Mouse (Mus musculus) stomach, postnatal 0 days (tissue): ENCODE measurements at regions not wholly inside any gene's neighbourhood (a gene's known extent, or its start where the extent isn't known, plus 50 kb on each side); places are given as distances from the start of the nearest gene placed in this dataset.

ENCODE experiments used
- ATAC-seq: fragments of 200-750 bp; cut with Nextera tagmentation; 2 replicates; pipeline ENCODE4 v1.8.0; 2017; ENCODE audit not compliant: low FRiP score, low TSS enrichment
- DNase-seq: peaks from one replicate; pipeline ENCODE4 v3.0.0-alpha.2; 2016; ENCODE audit warnings: low spot score
- H3K27ac ChIP-seq: fragments of 300-500 bp; sonication (generic); replicated peaks from 2 replicates; pipeline ENCODE4 v1.5.1; 2014; ENCODE audit warnings: mild to moderate bottlenecking, control low read depth
- H3K27me3 ChIP-seq: fragments of 300-500 bp; sonication (generic); 2 replicates; pipeline ENCODE4 v1.6.1; 2014; ENCODE audit warnings: low read length; ENCODE audit not compliant: control insufficient read depth, insufficient read depth
- H3K36me3 ChIP-seq: fragments of 300-500 bp; sonication (generic); 2 replicates; pipeline ENCODE4 v1.6.1; 2014; ENCODE audit warnings: low read length, mixed read lengths; ENCODE audit not compliant: control insufficient read depth, insufficient read depth
- H3K4me1 ChIP-seq: fragments of 300-500 bp; sonication (generic); replicated peaks from 2 replicates; pipeline ENCODE4 v1.6.1; 2014; ENCODE audit warnings: antibody characterized with exemption; ENCODE audit not compliant: control insufficient read depth, insufficient read depth
- H3K4me2 ChIP-seq: fragments of 300-500 bp; sonication (generic); replicated peaks from 2 replicates; pipeline ENCODE4 v1.6.1; 2014; ENCODE audit warnings: low read depth, mild to moderate bottlenecking, control low read depth, moderate library complexity
- H3K4me3 ChIP-seq: fragments of 300-500 bp; sonication (generic); 2 replicates; pipeline ENCODE4 v1.5.1; 2014; ENCODE audit warnings: low read depth, low read length, control low read depth
- H3K9ac ChIP-seq: fragments of 300-500 bp; sonication (generic); 2 replicates; pipeline ENCODE4 v1.6.1; 2014; ENCODE audit warnings: mild to moderate bottlenecking, low read length, control low read depth, mixed read lengths
- H3K9me3 ChIP-seq: fragments of 300-500 bp; sonication (generic); 2 replicates; pipeline ENCODE4 v1.6.1; 2016; ENCODE audit warnings: low read length; ENCODE audit not compliant: control insufficient read depth
- CTCF ChIP-seq: IDR thresholded peaks from 2 replicates; pipeline ENCODE4 v1.5.1; 2016; ENCODE audit warnings: antibody characterized with exemption, low read depth, mild to moderate bottlenecking, moderate library complexity
- EP300 ChIP-seq: optimal IDR thresholded peaks from 2 replicates; pipeline ENCODE3; 2016; ENCODE audit warnings: antibody characterized with exemption
- WGBS: fragments of 180-500 bp; shearing (Covaris S2); extraction: QIAGEN DNeasy Blood & Tissue Kit; methylation state at CpG from one replicate; pipeline ENCODE4 v1.1.7; 2014; 5-methylcytosine and 5-hydroxymethylcytosine counted together

DNA sequence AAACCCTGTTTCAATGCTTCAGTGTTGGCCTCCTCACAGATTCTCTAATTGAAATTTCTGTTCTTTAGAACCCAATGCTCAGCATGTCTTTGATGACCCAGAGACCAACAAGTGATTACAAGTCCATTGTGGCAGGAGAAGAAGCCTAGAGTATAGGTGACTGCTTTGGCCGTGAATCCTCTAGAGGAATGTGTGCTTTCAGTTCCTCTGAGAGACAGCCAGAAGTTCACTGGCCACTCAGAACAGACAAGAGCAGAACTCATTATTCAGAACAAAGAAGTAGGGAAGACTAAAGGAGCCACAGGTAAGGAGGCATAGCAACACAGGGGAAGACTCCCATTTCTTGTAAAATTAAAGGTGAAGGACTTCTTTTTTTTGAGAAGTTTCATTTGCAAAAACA lies 52.5 kb upstream of the Slc4a4 start:
- ATAC-seq: no peak
- H3K4me3 ChIP-seq: no peak overlapping the region
- H3K4me1 ChIP-seq: no peaks in the 10 kb centered on the region
- no peaks in the 10 kb centered on the region for H3K9me3 ChIP-seq
- no peak for DNase-seq
- no peaks in the 10 kb centered on the region for H3K27me3 ChIP-seq
- H3K9ac ChIP-seq: no peak overlapping the region
- no peaks in the 10 kb centered on the region for H3K36me3 ChIP-seq
- TF ChIP-seq EP300 (no peak), CTCF (no peak)
- WGBS: 77% methylated on average over 1 of the region's 1 CpGs
- no peak overlapping the region for H3K27ac ChIP-seq
- H3K4me2 ChIP-seq: no peak overlapping the region

DNA sequence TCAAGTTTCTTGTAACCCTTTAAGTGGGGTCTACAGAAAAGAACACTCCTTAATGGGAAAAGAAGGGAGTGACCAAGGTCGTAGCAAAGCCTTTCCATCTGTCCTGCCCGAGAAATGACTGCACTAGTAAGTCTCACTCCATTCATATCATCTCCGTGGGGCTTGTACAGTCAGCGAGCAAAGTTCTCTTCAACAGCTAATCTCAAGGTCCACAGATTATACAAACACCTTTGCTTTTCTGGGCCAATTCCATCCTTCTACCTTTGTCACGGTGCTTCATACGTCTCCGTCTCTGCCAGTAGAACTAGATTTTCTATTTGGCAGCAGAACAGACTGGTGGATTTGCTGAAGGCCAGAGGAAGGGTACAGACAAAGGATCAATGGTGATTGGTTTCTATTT lies 51.6 kb upstream of the Slc4a4 start:
- Histone ChIP-seq H3K27ac (no peak overlapping the region), H3K9ac (no peak overlapping the region), H3K4me1 (no peaks in the 10 kb centered on the region), H3K36me3 (no peaks in the 10 kb centered on the region), H3K27me3 (no peaks in the 10 kb centered on the region), H3K9me3 (no peaks in the 10 kb centered on the region), H3K4me2 (no peak overlapping the region), H3K4me3 (no peak overlapping the region)
- 65% methylated on average over 7 of the region's 7 CpGs for WGBS
- no peak for TF ChIP-seq EP300
- TF ChIP-seq CTCF: no peak
- peak; percentile 84 for ATAC-seq
- DNase-seq: peak; percentile 37

DNA sequence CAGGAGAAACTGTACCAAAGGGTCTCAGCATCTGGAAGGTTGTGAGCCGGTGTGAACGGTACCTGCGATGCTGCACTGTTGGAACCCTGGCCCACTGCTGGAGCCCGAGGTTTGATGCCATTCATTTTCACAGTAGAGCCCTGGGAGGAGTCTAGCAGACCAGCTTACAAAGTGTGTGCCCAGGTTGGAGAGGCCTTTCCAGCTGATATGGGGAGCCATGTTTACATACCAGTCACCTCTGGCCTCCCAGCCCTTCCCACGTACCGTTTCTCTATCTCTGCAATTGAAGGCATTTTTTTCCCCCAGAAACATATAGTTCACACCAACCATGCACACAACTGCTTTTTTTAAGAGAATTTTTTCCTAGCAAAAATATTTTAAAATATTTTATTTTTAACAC lies 50.7 kb upstream of the Slc4a4 start:
- Histone ChIP-seq H3K27me3 (no peaks in the 10 kb centered on the region), H3K9me3 (no peaks in the 10 kb centered on the region), H3K9ac (no peak overlapping the region), H3K4me2 (no peak overlapping the region), H3K36me3 (no peaks in the 10 kb centered on the region), H3K27ac (no peak overlapping the region), H3K4me1 (no peaks in the 10 kb centered on the region), H3K4me3 (no peak overlapping the region)
- DNase-seq (peak; percentile 36), ATAC-seq (peak; percentile 57; the same call in 1 of the 2 replicates)
- no peak for TF ChIP-seq CTCF
- no peak for TF ChIP-seq EP300
- WGBS: 53% methylated on average over 6 of the region's 6 CpGs
